Mouse (Mus musculus) layer of hippocampus, postnatal 36 days (tissue): ENCODE measurements around the gene Tet3. TPM values are rescaled to one million over a fixed set of nuclear protein-coding genes. Genes with fewer than 3 reads are reported as not detected.

Source experiments
- DNase-seq, 2 experiments: peaks; one replicate each; pipeline ENCODE4 v3.0.0; 2022
- total RNA-seq, 2 experiments: library from RNA; stranded (reverse); gene quantifications; 2 replicates each; pipeline ENCODE4 v1.2.3; 2021

Tet3 gene
- total RNA-seq, result 10 to 100 TPM; 58.9 to 67.8 TPM

GRCm38 (mm10) chr6:83459034-83459644 lies at the start of gene Tet3:
Gene Tet3, minus strand, starts transcription at chr6:83459084.
- no peak for DNase-seq

- no peak for DNase-seq
Observed at GRCm38 (mm10) chr6:83507168-83507546, 48.3 kb upstream of the Tet3 start.

- DNase-seq, result peak; percentile 96 to 98
Observed at GRCm38 (mm10) chr6:83506258-83507167, 47.6 kb upstream of the Tet3 start, which contains the start of gene Dguok. Gene Dguok, minus strand, starts transcription at chr6:83506969.

DNA sequence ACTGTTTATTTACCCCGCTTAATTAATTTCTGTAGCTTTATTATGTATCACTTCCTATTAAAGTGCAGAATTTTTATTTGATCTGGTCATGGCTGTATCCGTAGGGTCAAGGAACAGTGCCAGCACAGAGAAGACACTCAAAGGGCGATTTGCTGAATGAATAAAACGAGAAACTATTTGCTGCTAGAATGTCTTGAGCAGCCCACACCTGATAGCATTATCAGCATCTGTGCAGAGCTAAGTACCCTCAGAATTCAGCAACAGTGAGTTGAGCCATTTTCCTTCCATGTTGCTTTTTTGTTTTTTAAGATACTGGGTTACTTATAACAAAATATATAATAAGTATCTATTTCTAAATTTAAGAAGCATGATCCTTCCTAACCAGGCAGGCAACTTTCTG lies 46.7 kb upstream of the Tet3 start:
- no peak for DNase-seq

DNA sequence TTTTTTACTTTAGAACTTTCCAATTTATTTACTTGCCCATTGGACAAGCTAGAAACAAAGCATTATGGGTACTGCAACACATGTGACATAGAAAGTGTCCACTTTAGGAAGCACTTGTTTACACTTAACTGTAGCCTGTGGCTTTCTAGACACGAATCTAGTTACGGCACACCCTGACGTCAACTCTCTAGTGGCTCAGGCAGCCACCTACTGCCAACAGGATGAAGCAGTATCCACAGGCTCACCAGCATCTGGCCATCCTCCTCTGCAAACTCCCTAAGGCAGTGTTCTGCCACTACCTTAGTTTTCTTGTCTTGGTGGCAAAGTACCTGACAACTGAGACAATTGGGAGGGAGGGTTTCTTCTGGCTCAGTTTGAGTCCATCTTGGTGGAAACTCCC lies 44.5 kb upstream of the Tet3 start:
- DNase-seq, result no peak

- DNase-seq, result no peak
Observed at GRCm38 (mm10) chr6:83502656-83503055, 43.8 kb upstream of the Tet3 start.

DNA sequence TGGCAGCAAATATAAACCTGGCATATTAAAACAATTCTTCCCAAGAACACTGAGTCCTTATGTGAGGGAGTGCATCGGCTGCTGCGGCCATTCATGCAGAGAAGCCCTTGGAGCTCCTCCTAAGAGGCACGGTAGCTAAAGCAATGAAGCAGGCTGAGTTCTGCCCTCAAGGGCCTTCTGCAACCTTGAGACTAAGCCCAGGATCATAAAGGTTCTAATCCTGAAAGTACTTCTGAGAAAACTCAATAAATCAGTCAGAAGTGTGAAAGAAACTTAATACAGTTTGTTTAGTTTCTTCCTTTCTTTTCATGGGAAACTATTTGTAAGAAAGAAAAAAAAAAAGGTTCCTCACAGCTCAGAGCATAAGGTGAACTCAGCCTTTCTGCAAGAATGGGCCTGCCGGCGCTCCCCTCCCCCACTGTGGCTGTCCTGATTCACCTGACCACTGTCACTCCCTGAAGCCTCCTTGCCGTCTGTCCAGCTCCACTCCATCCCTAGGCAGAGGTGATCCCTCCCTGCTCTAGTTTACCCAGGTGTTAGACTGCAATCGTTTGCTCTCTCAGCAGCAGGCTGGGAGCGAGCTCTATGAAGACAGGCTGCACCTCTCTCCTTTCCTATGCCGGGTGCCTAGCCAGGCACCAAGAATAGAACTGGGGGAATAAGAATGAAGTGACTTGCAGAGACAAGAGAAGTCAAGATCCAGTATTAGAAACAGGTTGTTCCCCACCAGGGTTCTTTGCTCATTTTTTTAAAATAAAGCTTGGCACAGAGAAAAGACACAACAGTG lies 42.8 kb upstream of the Tet3 start:
- no peak for DNase-seq

- DNase-seq, result no peak
Observed at GRCm38 (mm10) chr6:83500462-83500861, 41.6 kb upstream of the Tet3 start.

GRCm38 (mm10) chr6:83499078-83499477 lies 40.2 kb upstream of the Tet3 start:
- DNase-seq, result no peak

DNA sequence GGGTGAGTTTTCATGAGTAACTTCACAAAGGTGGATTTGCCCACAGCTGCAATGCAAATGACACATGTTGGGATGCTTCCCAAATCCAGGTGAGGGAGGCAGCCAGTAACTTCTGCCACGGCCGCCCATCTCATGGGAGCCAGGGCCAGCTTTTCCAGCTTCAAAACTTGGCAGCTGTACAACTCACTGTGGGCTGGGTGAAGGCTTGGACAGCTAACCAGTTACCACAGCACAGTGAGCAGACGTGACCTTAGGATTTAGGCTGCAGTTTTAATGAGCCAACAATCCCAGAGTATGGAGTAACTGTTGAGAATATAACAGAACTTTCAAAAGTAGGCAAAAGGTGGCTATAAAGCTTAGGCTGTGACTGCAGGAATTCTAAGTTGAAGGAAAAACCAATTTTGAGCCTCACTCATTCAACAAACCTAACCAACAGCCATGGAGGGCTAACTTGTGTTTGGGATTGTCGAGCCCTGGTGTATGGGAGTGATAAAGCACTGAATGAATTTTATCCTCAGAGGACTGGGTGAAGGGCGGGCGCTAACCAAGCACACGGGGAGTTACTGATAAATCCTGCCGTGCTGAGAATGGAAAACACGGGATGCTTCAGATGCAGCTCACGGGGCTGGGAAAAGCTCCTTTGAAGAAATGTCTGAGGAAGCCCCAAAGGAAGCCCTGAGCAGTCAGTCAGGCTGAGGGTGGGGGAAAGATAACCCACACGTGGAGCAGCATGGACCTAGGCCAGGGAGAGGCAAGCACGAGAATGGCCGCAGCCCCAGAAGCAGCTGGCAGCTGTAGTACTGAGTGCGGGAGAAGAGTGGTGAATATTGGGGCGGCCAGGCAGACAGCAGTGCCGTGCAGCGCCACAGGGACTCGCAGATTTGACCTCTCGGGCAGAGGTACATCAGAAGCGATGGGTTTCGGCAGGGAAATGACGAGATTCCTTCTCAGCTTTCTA lies 38.1 kb upstream of the Tet3 start:
- no peak for DNase-seq

GRCm38 (mm10) chr6:83496009-83496752 lies 37.3 kb upstream of the Tet3 start:
- DNase-seq, result no peak

DNA sequence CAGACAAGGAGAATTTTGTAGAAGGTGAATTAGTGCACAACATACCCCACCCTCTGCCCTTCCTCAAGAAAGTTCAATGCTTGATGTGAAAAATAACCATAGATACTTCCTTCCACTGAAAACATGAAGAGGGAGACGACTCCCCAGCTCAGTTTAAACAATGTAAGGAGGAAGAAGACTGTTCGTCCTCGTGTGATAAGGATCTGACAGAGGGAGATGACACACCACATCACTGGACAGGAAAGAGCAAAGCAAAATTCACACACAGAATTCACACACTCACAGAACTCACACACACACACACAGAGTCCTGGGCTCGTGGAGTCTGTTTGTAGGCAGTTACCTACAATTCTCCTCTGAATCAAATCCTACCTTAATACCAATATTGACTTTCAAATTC lies 31.7 kb upstream of the Tet3 start:
- DNase-seq, result no peak

DNA sequence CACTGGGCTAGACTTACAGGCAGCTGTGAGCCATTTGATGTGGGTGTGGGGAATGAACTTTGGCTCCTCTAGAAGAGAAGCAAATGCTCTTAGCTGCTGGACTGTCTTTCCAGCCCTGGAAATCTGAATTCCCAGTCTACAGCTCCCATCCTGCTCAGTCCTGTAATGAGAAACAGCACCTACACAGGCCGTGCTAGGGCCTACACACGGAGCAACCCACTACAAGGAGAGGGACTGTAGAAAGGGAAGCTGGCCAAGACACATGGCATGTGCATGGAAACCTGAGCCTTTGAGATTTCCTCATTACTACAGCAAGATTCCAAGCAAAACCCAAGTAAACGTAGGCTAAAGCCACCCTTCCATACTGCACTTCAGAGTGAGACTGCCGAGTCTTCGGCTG lies 29.3 kb upstream of the Tet3 start:
- no peak for DNase-seq

GRCm38 (mm10) chr6:83487298-83487697 lies 28.4 kb upstream of the Tet3 start:
- no peak for DNase-seq

DNA sequence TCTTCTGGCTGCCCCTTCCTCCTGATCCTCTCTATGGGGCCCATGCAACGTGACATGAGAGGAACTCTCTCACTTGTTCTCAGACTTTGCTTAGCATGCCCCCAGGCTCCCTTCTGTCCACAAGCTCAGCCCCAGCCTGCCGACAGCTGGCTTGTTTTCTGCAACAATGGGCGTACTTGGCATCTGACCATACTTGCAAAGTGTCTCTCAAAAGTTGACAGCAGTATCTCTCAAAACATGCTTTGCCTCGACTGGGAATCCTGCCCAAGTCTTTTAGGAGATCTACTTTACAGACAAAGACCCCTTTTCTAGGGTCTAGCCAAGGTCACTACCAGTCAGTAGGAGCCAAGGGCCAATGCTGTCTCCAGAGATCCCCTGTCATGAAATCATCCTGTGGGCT lies 27.0 kb upstream of the Tet3 start:
- DNase-seq, result no peak

DNA sequence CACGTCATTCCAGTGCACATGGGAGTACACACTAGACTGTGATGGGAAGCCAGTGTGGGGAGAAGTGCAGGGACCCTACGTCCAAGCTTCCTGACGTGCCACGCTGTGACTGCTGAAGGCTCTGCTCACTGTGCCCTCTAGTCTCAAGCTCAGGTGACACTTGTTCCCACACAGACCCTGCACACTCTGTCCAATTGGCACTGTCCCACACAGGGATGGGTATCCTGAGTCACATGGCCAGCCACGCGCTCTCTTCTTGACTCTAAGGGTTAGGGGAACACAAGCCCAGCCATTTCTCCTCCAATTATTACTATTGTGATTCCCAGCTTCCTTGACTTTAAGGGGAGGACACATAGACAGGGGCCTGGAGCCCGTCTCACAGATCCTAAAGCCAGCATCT lies 24.9 kb upstream of the Tet3 start:
- DNase-seq, result no peak

DNA sequence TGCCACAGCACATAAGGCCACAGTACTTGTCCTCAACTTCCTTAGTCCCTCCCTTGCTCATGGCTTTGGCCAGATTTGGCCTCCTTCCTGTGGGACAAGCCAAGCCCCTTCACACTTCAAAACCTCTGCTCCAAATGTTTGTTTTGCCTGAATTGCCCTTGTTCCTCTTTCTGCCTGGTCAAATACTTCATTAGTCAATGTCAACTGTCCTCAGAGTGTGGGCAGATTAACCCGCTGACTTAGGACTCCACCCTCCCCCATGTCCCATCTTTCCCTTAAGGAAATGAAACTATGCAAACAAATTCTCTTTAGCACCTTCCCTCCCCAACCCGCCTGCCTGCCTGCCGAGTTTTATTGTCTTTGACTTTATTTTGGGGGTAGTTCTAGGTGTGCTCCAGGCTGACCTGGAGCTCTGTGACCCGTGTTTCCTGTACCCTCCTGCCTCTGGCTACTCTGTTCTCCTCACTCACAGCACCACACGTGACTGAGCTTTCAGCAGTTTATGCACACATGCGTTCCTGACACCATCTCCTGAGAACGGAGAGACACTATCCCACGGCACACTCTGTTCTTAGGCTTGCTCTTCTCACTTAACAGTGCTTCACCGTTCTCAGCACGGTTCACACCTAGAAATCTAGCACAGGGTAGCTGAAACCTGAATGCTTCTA lies 23.7 kb upstream of the Tet3 start:
- no peak for DNase-seq

- DNase-seq, result no peak
Observed at GRCm38 (mm10) chr6:83480019-83480655, 21.3 kb upstream of the Tet3 start.

DNA sequence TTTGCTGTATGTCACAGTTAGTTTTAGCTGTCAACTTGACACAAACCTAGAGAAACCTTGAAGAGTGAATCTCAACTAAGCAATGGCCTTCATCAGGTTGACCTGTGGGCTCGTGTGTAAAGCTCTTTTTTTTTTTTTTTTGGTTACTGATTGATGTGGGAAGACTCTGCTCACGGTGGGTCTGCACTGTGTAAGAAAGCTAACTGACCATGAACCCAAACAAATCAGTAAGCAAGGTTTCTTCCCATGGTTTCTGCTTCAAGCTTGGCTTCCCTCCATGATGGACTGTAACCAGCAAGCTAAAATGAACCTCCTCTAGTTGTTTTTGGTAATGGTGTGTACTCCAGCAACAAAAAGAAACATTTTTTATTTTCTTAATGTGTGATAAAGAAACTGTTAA lies 20.3 kb upstream of the Tet3 start:
- no peak for DNase-seq

DNA sequence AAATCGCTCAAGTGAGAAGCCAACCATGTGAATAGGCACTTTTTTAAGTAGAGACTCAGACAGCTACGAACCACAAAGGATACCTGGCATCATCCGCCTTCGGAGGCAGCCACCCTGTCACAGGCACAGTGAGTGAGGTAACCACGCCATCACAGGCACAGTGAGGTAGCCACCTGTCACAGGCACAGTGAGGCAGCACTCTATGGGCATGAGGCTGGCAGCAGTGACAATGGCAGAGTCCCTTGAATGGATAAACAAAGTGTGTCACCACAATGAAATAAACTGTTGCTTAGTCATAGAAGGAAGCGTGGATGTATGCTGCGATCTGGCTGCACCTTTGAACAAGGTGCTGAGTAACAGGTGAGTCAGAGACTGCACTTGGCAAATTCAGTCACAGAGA lies 19.7 kb upstream of the Tet3 start:
- no peak for DNase-seq
